Mouse (Mus musculus) CH12.LX (cell line): ENCODE results near the gene Dlg1.

ENCODE experiments used
- CTCF ChIP-seq, 2 experiments: IDR thresholded peaks in 1 of 2; conservative IDR thresholded peaks in 1 of 2; 2 replicates each; pipeline ENCODE4 v1.5.1; 2011 to 2012; ENCODE audit warnings: low read depth in 2 of 2, low read length in 2 of 2, improper control_type of control experiment in 1 of 2, inconsistent platforms in 1 of 2, mild to moderate bottlenecking in 1 of 2, moderate library complexity in 1 of 2
- E2F4 ChIP-seq: IDR thresholded peaks from 2 replicates; pipeline ENCODE4 v1.6.1; 2011; ENCODE audit warnings: low read depth, low read length, improper control_type of control experiment; ENCODE audit not compliant: insufficient replicate concordance
- ETS1 ChIP-seq: conservative IDR thresholded peaks from 2 replicates; pipeline ENCODE4 v1.6.1; 2012; ENCODE audit warnings: low read depth, mild to moderate bottlenecking, inconsistent platforms, low read length, improper control_type of control experiment, moderate library complexity
- GABPA ChIP-seq: IDR thresholded peaks from 2 replicates; pipeline ENCODE4 v1.6.1; 2012; ENCODE audit warnings: low read depth, low read length, improper control_type of control experiment, inconsistent platforms; ENCODE audit not compliant: insufficient replicate concordance
- MAX ChIP-seq: IDR thresholded peaks from 2 replicates; pipeline ENCODE4 v1.6.1; 2011; ENCODE audit warnings: low read length, improper control_type of control experiment
- MXI1 ChIP-seq: IDR thresholded peaks from 2 replicates; pipeline ENCODE4 v1.6.1; 2011; ENCODE audit warnings: mild to moderate bottlenecking, low read depth, low read length, improper control_type of control experiment
- UBTF ChIP-seq: IDR thresholded peaks from 2 replicates; pipeline ENCODE4 v1.6.1; 2012; ENCODE audit warnings: low read depth, mild to moderate bottlenecking, inconsistent platforms, low read length, improper control_type of control experiment, moderate library complexity

- no peak for TF ChIP-seq GABPA
- no peak for TF ChIP-seq CTCF (conservative IDR thresholded peaks at IDR 0.05 in 1 of 2, IDR thresholded peaks at IDR 0.05 in 1 of 2; ENCODE audit: low read depth in 2 of 2, low read length in 2 of 2)
- TF ChIP-seq E2F4, result no peak
- no peak for TF ChIP-seq UBTF
- TF ChIP-seq MXI1, result no peak
- TF ChIP-seq MAX, result no peak
- no peak for TF ChIP-seq ETS1
Observed at GRCm38 (mm10) chr16:31905891-31906825, 242.9 kb downstream of the Dlg1 start.
